Mouse (Mus musculus): ENCODE measurements around the gene Rnf157. TPM values are rescaled to one million over a fixed set of nuclear protein-coding genes. Genes with fewer than 3 reads are reported as not detected.

The Rnf157 gene
- total RNA-seq, 1 experiment, result 3.7 TPM

DNA sequence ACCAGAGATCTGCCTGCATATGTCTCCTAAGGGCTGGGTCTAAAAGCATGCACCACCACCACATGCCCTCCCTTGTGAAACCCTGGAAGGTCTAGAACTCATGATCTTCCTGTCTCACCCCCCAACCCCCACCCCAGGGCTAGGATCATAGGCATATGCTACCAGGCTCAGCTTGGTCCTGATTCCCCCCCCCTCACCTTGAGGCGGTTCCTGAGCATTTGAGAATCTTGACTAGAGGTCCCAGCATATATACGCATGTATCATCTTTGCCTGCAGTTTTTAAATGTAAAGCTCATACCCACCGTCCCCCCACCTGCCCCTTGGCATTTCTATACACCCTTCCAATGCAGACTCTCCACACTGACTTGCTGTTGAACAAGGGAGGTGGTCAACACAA lies 15.9 kb downstream of the Rnf157 start:
- Histone ChIP-seq H3K9me3 (ENCODE audit: control insufficient read depth, insufficient read depth, low read depth, low read length) (no peaks in the 10 kb centered on the region), H3K4me3 (ENCODE audit: insufficient read depth in 1 of 2, low read depth in 1 of 2, low read length in 2 of 2, poor library complexity in 1 of 2, severe bottlenecking in 1 of 2) (no peak overlapping the region), H3K27ac (ENCODE audit: insufficient read depth, low read depth, low read length, poor library complexity, severe bottlenecking) (no peak overlapping the region), H3K36me3 (ENCODE audit: control insufficient read depth, insufficient read depth, low read length, poor library complexity, severe bottlenecking) (no peaks in the 10 kb centered on the region; the same call in 1 of the 2 replicates), H3K9ac (ENCODE audit: insufficient read depth, low read depth, low read length, poor library complexity, severe bottlenecking) (no peak overlapping the region), H3K4me1 (ENCODE audit: control insufficient read depth in 2 of 2, insufficient read depth in 2 of 2, low read length in 2 of 2, poor library complexity in 1 of 2) (peaks cover 3 to 5% of the 10 kb centered on the region in 2 experiments; a peak in 2 of 4 replicates)
- no peak for DNase-seq (ENCODE audit: low read depth, low spot score)
- in situ Hi-C loops (cut with MboI; ENCODE audit: low sequenced_read_pairs in 2 of 2, unreplicated experiment in 2 of 2), result no loop called here
- TF ChIP-seq ZNF384 (IDR thresholded peaks at IDR 0.05; ENCODE audit: low read depth, low read length), result no peak
- no peak for TF ChIP-seq HCFC1 (IDR thresholded peaks at IDR 0.05; ENCODE audit: borderline replicate concordance, insufficient read depth, low read length)
- no peak for TF ChIP-seq ZC3H11A (IDR thresholded peaks at IDR 0.05; ENCODE audit: borderline replicate concordance, low read depth, low read length)
- no peak for TF ChIP-seq MAFK (IDR thresholded peaks at IDR 0.05; ENCODE audit: insufficient read depth, low read depth, low read length)
- no peak for TF ChIP-seq CHD2 (IDR thresholded peaks at IDR 0.05; ENCODE audit: low read depth, low read length)

DNA sequence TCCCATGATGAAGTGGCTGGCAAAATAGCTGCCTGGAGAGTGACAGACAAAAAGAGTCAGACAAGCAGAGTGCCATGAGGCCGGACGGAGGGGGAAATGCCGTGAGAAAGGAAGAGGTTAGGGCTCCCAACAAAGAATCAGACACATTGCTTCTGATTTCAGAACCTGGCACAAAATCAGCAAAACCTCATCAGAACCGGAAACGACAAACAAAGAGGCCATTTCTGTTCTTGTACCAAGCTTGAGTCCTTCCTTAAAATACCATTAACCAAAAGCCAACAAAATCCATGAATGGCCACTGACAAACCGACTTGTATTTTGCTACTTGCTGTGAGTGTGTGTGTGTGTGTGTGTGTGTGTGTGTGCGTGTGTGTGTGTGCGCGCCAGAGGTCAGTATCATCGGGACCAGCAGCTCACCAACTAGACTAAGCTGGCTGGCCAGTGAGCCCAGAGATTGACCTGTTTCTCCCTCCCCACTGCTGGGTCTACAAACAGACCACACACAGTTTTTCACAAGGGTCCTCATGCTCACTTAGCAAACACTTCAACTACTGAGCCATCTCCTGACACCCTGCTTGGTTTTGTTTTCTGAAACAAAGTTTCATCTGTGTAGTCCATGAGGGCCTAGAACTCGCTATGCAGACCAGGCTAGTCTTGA lies 16.4 kb downstream of the Rnf157 start:
- Histone ChIP-seq H3K9me3 (ENCODE audit: control insufficient read depth, insufficient read depth, low read depth, low read length) (no peaks in the 10 kb centered on the region), H3K36me3 (ENCODE audit: control insufficient read depth, insufficient read depth, low read length, poor library complexity, severe bottlenecking) (no peaks in the 10 kb centered on the region; the same call in 1 of the 2 replicates), H3K4me1 (ENCODE audit: control insufficient read depth in 2 of 2, insufficient read depth in 2 of 2, low read length in 2 of 2, poor library complexity in 1 of 2) (peaks cover 3 to 5% of the 10 kb centered on the region in 2 experiments; a peak in 2 of 4 replicates), H3K9ac (ENCODE audit: insufficient read depth, low read depth, low read length, poor library complexity, severe bottlenecking) (no peak overlapping the region), H3K27ac (ENCODE audit: insufficient read depth, low read depth, low read length, poor library complexity, severe bottlenecking) (no peak overlapping the region), H3K4me3 (ENCODE audit: insufficient read depth in 1 of 2, low read depth in 1 of 2, low read length in 2 of 2, poor library complexity in 1 of 2, severe bottlenecking in 1 of 2) (no peak overlapping the region)
- in situ Hi-C loops (cut with MboI; ENCODE audit: low sequenced_read_pairs in 2 of 2, unreplicated experiment in 2 of 2), result no loop called here
- no peak for TF ChIP-seq ZNF384 (IDR thresholded peaks at IDR 0.05; ENCODE audit: low read depth, low read length)
- no peak for TF ChIP-seq HCFC1 (IDR thresholded peaks at IDR 0.05; ENCODE audit: borderline replicate concordance, insufficient read depth, low read length)
- no peak for TF ChIP-seq MAFK (IDR thresholded peaks at IDR 0.05; ENCODE audit: insufficient read depth, low read depth, low read length)
- TF ChIP-seq CHD2 (IDR thresholded peaks at IDR 0.05; ENCODE audit: low read depth, low read length), result no peak
- TF ChIP-seq ZC3H11A (IDR thresholded peaks at IDR 0.05; ENCODE audit: borderline replicate concordance, low read depth, low read length), result no peak
- no peak for DNase-seq (ENCODE audit: low read depth, low spot score)

DNA sequence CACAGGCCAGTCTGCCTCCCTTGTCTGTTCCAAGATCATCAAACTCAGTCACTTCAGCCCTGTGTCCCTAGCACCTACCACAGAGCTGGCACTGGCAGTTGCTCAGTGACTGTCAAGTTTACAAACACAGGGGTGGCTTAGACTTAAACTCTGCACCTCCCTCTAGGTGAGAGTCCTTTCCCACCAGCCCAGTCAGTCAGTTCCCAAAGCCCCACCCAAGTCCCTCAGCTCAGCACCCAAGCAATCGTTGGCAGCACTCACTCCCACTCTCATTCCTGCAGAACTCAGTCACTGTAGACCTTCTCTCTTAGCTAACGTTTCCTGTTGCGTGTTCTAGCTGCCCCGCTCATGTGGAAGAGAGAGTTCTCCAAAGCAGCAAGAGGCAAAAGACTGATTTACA lies 18.1 kb downstream of the Rnf157 start:
- H3K4me3 ChIP-seq (ENCODE audit: insufficient read depth in 1 of 2, low read depth in 1 of 2, low read length in 2 of 2, poor library complexity in 1 of 2, severe bottlenecking in 1 of 2), result no peak overlapping the region
- in situ Hi-C loops (cut with MboI; ENCODE audit: low sequenced_read_pairs in 2 of 2, unreplicated experiment in 2 of 2), result no loop called here
- H3K9ac ChIP-seq (ENCODE audit: insufficient read depth, low read depth, low read length, poor library complexity, severe bottlenecking), result no peak overlapping the region
- TF ChIP-seq CHD2 (IDR thresholded peaks at IDR 0.05; ENCODE audit: low read depth, low read length) (no peak), HCFC1 (IDR thresholded peaks at IDR 0.05; ENCODE audit: borderline replicate concordance, insufficient read depth, low read length) (no peak), ZNF384 (IDR thresholded peaks at IDR 0.05; ENCODE audit: low read depth, low read length) (no peak), ZC3H11A (IDR thresholded peaks at IDR 0.05; ENCODE audit: borderline replicate concordance, low read depth, low read length) (no peak)
- no peaks in the 10 kb centered on the region for H3K9me3 ChIP-seq (ENCODE audit: control insufficient read depth, insufficient read depth, low read depth, low read length)
- no peak overlapping the region for H3K27ac ChIP-seq (ENCODE audit: insufficient read depth, low read depth, low read length, poor library complexity, severe bottlenecking)
- no peak for DNase-seq (ENCODE audit: low read depth, low spot score)
- H3K4me1 ChIP-seq (ENCODE audit: control insufficient read depth in 2 of 2, insufficient read depth in 2 of 2, low read length in 2 of 2, poor library complexity in 1 of 2), result peaks cover 3% of the 10 kb centered on the region in 2 experiments; a peak in 2 of 4 replicates
- no peaks in the 10 kb centered on the region for H3K36me3 ChIP-seq (ENCODE audit: control insufficient read depth, insufficient read depth, low read length, poor library complexity, severe bottlenecking)

DNA sequence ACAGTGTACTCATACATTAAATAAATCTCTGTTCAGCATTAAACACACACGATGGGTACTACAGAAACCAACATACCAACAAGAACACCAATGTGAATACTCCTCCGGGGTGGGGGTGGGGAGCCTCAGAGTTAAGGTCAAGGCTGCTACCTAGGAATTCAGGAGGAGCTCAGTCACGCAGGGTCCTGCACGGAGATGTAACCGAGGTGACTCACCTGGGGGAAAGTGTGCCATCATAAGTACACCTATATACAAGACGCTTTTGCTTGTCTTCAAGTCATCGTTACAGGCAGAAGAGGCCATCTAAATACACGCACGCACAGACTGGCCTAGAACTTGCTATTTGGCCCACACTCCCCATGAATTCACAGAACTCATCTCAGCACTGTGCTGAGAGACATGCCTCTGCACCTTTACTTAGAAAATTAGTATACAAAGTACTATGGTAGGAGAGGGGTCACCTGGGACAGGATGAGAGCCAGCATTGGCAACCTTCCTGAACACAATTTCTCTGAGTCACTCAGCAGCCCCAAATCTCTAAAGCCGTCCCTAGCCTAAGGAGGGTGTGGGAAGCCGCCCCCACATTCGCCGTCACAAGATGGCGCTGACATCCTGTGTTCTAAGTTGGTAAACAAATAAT lies 23.9 kb downstream of the Rnf157 start:
- peaks cover 5 to 23% of the 10 kb centered on the region in 2 experiments; a peak in 2 of 4 replicates for H3K4me1 ChIP-seq (ENCODE audit: control insufficient read depth in 2 of 2, insufficient read depth in 2 of 2, low read length in 2 of 2, poor library complexity in 1 of 2)
- TF ChIP-seq ZNF384 (IDR thresholded peaks at IDR 0.05; ENCODE audit: low read depth, low read length), result no peak
- peaks cover 2% of the 10 kb centered on the region; the same call in 1 of the 2 replicates for H3K36me3 ChIP-seq (ENCODE audit: control insufficient read depth, insufficient read depth, low read length, poor library complexity, severe bottlenecking)
- in situ Hi-C loops (cut with MboI; ENCODE audit: low sequenced_read_pairs in 2 of 2, unreplicated experiment in 2 of 2), result no loop called here
- no peaks in the 10 kb centered on the region for H3K9me3 ChIP-seq (ENCODE audit: control insufficient read depth, insufficient read depth, low read depth, low read length)
- H3K27ac ChIP-seq (ENCODE audit: insufficient read depth, low read depth, low read length, poor library complexity, severe bottlenecking), result no peak overlapping the region
- no peak overlapping the region for H3K9ac ChIP-seq (ENCODE audit: insufficient read depth, low read depth, low read length, poor library complexity, severe bottlenecking)
- DNase-seq (ENCODE audit: low read depth, low spot score), result no peak
- no peak overlapping the region for H3K4me3 ChIP-seq (ENCODE audit: insufficient read depth in 1 of 2, low read depth in 1 of 2, low read length in 2 of 2, poor library complexity in 1 of 2, severe bottlenecking in 1 of 2)

All from ES-E14 (cell line).